Mouse (Mus musculus): ENCODE measurements at regions not wholly inside any gene's neighbourhood (a gene's known extent, or its start where the extent isn't known, plus 50 kb on each side); places are given as distances from the start of the nearest gene placed in this dataset.

DNA sequence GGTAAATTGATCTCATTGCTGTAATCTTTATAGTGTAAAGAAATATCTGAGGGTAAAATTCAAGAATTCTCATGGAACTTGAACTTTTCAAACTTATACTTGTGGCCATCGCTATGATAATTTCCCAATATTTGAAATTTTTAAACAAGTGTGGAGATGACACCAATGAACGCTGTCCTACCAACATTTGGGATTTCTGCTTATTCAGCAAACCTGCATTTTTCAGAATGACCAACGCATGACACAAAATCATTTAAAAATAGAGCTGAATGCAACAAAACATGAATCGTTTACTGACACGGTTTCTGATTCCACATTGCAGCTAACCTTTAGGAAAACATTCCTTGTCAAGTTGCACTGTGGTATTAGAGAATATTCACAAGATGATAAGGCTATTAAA, 92.9 kb upstream of the Lsm6 start:
- no peak for TF ChIP-seq CTCF (IDR thresholded peaks at IDR 0.05; ENCODE audit: low read depth, low read length)
- no peak for TF ChIP-seq GATA1 (IDR thresholded peaks at IDR 0.05; ENCODE audit: borderline replicate concordance, low read length)
